Mouse (Mus musculus): ENCODE measurements around the gene Adgrg3.

- no peak for TF ChIP-seq CTCF (IDR thresholded peaks at IDR 0.05; ENCODE audit: extremely low read depth, insufficient read depth, insufficient read length, insufficient replicate concordance)
- no peak for TF ChIP-seq POLR2A (IDR thresholded peaks at IDR 0.05; ENCODE audit: low read depth, low read length)
Observed at GRCm38 (mm10) chr8:94974467-94975165, 42.9 kb upstream of the Adgrg3 start, which contains the start of gene Adgrg1.

All from spleen, adult 2 months (tissue).